Mouse (Mus musculus): ENCODE measurements at regions not wholly inside any gene's neighbourhood (a gene's known extent, or its start where the extent isn't known, plus 50 kb on each side); places are given as distances from the start of the nearest gene placed in this dataset.
A peak's percentile ranks its signal among the peaks of the same experiment; 100 is the strongest.
"Not testable (repeated sequence)": the region's sequence is repeated elsewhere in the genome, so short reads cannot be mapped to it uniquely, and the experiment has no call there.

- DNase-seq: no peak
Observed at GRCm38 (mm10) chr10:30470831-30471230, 129.7 kb downstream of the Trmt11 start.

DNA sequence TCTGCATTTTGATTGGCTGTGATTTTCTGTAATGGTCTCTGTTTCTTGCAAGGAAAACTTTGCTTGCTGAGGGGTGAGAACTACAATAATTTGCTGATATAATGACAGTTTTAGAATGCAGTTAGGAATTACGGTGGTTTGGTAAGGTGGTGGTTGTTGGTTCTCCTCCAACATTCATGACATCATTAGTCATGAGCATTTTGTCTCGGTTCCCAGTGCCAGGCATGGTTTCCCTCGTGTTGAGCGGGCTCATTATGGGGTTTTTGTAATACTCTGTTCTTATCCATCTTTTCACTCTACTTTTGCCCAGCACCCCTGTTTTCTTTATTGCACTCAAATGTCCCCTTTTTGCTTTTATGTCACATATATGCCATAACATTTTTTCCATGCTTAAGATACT is 149.9 kb downstream of the Trmt11 start:
- DNase-seq: no peak

DNA sequence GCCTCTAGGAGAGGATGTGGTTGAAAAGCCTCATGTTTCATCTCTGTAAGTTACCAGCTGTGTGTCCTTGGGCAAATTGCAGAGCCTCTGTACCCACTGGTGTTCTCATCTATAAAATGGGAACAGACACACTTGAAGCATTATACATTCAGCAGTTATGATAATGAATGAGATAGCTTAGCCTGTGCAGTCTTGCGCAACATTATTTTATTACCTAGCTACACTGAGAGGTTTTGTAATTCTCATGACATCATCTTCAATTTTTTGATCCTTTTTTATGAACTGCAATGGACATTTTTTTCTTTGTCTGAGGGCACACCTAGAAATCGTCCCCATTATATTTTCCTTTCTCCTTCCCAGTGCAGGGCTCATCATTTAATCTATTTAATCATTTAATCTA is 153.5 kb downstream of the Trmt11 start:
- DNase-seq: no peak

DNA sequence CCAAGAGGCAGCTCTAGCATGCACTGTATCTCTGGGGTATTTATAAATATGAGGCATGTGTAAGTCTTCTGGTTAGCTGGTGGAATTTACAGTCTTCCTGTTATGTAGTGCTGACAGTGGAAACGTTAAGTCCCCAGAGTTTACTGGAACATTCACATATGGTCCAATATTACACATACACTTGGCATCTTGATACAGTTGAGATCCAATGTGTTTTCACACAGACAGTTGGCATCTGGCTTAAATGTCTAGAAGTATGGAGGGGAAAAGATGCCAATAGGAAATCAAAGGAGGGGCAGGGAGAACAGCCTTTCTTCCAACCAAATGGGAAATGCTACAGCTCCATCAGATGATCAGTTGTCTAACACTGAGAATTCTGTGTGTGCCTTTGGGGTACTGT is 154.0 kb downstream of the Trmt11 start:
- DNase-seq: peak; percentile 14

- DNase-seq: no peak
Observed at GRCm38 (mm10) chr10:30439802-30440201, 160.7 kb downstream of the Trmt11 start.

DNA sequence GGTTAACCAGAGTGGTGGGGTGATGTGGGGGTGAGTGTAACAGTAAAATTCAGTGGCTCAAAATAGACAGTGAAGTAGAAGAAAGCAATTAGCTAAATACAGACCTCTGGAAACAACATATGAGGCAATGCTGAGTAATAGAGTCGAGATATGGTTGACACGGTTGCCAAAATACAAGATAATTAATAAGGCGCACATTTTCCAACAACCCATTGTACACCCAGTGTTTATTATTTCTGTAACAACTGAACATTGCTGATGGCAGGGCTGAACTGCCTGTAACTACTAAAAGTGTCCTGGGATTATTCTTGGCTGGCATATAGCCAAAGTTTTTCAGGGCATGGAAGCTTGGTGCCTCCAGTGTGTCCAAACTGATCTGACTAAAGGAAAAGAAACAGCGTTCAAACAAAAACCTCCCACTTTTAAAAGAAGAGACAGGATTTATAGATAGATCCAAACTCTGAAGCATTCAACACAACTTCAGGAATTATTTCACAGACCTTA is 174.1 kb downstream of the Trmt11 start:
- DNase-seq: no peak

DNA sequence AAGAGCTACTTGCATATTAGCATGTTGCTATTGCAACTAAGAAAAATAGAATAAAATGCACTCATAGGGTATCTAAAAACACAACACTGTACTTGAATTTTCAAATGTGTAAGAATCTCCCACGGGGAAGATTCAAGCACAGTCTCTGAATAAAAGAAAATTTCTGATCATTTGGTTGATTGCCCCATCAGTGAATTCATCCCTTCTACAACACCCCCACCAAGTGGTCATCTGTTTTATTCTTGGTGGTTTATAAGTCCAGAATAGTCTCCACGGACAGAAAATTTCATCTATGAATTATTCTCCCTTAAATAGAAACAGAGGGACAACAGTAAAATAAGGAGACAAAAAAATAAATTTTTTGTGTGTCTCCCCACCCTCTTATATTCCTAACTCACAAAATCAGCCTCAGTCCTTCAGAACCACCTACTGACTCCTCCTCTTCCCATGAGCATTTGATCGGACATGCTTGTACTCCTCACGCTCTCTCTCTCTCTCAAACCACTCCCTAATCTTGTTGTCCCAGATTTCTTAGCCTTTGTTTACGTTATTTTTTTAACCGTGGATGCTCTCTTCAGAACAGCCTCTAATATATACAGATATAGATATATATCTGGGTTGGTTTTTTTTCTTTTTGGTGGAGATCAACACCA is 181.0 kb downstream of the Trmt11 start:
- peak; percentile 16 for DNase-seq

- DNase-seq: no peak
Observed at GRCm38 (mm10) chr10:30416314-30416713, 184.2 kb downstream of the Trmt11 start.

DNA sequence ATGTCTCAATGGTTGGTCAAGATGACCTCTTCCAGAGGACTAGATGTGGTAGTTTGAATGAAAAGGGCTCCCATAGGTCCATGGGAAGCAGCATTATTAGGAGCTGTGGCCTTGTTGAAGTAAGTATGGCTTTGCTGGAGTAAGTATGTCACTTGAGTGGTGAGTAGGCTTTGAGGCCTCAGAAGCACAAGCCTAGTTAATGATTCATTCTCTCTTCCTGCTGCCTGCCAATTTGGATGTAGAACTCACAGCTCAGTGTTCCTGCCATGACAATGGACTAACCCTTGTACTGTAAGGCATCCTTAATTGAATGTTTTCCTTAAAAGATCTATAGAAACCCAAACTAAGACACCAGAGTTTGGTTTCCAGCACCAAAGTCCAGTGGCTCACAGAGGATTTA is 188.8 kb downstream of the Trmt11 start:
- DNase-seq: no peak

DNA sequence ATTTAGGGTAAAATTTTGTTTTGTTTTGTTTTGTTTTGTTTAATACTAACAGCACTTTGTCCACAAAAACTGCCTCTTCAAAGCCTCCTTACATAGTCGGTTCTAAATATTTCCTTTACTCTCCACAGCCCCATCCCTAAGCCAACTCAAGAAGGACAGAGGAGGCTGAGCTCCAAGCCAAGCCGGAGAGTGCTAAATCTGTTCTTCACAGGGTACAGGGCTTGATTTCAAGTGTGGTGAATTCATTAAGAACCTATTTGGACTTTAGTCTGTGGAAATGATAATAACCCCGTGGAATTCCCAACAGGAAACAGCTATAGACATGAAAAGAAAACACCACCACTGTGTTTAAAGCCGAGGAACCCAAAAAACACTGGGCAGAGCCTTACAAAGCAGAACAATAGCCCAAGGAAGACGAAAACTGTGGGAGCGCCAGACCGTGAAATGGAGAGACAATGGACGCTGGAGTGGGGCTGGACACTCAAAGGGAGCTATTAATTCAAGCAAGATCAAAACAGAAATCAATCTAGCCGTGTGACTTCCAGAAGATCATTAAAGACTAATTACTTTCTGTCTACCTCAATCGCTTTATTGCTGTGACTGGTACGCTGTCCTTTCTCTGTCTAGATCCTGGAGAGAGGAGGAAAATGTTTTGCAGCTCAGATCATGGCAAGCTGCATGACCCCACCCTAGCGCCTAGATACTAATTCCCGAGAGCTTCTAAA is 194.7 kb downstream of the Trmt11 start:
- DNase-seq: no peak

- DNase-seq: no peak
Observed at GRCm38 (mm10) chr10:30370542-30370941, 170.2 kb upstream of the Cenpw start.

GRCm38 (mm10) chr10:30360811-30361210 is 160.5 kb upstream of the Cenpw start:
- not testable (repeated sequence) for DNase-seq

DNA sequence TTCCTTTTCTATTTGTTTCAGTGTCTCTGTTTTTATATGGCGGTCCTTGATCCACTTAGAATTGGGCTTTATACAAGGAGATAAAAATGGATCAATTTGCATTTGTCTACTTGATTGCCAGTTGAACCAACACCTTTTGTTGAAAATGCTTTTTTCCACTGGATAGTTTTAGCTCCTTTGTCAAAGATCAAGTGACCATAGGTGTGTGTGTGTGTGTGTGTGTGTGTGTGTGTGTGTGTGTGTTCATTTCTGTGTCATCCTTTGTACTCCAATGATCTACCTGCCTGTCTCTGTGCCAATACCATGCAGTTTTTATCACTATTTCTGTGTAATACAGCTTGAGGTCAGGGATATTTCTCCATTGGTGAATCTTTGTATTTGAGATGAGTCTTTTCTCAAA is 158.7 kb upstream of the Cenpw start:
- DNase-seq: no peak

DNA sequence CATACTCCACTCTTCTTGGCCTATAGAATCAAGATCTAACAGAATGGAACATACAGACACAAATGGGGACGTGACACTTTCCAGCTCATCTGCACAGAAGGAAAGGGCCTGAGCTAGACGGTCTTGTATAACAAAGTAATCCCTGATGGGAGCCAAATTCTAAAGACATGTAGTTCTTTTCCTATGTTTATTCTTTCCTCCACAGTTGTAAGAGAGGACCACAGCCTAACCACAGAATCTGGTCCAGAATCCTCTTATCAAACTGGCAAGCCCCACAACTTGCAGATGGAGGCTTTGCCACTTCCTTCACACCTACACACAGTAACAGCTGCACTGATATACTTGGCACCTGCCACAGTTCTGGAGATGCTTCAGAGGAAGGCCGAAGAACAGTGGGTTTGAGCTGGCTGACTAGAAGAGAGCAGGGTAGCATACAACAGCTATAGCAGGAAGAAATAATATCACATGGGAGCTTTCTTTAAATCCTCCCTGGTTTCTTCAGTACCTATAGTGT is 142.7 kb upstream of the Cenpw start:
- DNase-seq: peak; percentile 39

DNA sequence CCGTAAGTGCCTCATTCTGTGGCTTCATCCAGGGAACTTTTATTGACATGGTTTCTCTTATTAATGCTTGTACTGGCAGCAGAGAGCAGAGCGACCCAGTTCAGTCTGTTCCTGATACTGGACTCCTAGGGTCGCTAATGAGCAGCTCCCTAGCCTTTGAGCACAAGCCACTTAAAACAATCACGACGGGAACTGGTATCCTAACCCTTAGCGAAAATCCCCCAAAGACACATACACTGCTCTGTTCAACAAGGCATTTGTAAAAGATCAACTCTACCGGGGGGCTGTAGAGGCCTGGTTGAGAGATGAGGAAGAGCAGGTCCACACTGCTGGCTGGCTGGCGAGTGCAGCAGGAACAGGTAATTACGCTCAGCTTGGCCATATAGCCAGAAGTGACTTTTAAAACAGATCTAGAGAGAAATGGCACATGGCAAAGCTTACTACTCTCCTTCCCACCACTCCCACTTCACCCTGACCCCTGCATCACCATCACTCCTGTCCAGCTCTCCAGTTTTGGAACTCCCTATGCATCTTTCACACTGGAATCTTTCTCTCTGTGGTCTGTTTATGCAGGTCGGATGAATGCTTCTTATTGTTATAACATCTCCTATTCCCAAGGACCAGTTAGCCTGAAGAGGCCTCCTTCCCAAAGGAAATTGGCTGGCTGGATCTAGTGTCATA is 128.1 kb upstream of the Cenpw start:
- no peak for DNase-seq

- no peak for DNase-seq
Observed at GRCm38 (mm10) chr10:30327849-30328248, 127.5 kb upstream of the Cenpw start.

- no peak for DNase-seq
Observed at GRCm38 (mm10) chr10:30326861-30327260, 126.5 kb upstream of the Cenpw start.

- not testable (repeated sequence) for DNase-seq
Observed at GRCm38 (mm10) chr10:30295871-30296270, 95.5 kb upstream of the Cenpw start.

GRCm38 (mm10) chr10:30281666-30282065 is 81.3 kb upstream of the Cenpw start:
- DNase-seq: no peak

- DNase-seq: no peak
Observed at GRCm38 (mm10) chr10:30280451-30280850, 80.1 kb upstream of the Cenpw start.

DNA sequence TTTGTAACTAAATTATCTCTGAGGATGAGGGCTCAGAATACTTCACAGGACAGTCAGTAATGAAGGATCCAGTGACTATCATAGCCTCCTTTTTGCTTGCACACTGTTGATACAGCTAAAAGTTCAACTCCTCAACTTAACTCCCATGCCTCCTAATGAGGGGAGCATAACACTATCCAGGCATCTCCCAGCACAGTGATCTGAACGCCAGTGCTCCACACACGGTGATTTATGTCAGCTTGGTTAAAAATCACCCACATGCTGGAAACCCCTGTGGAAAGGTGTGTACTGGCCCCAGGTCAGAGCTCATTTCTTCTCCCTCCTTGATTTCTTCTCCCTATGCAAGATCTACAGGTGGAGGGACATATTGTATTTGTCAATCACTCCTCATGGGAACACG is 79.6 kb upstream of the Cenpw start:
- no peak for DNase-seq

GRCm38 (mm10) chr10:30278987-30279386 is 78.6 kb upstream of the Cenpw start:
- DNase-seq: no peak

GRCm38 (mm10) chr10:30265129-30265528 is 64.8 kb upstream of the Cenpw start:
- no peak for DNase-seq

DNA sequence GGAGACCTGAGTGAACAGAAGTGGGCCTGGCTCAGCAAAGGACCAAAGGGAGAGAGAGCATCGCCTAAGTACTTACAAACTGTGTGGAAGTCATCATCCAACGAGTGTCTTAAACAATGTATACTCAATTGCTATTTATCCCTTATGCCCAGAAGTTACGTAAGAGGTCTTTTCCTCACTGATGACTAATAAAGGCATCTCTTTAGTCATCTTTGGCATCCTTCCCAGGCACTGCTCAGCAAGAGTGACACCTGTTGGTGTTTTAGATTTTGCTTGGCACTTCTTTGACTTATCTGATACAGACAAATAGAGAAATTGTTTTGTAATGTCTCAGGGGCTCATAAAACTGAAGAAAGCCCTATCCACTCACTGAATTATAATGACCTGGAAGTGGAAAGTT is 59.4 kb upstream of the Cenpw start:
- no peak for DNase-seq

Measured in layer of hippocampus, adult 9-11 months (tissue).